Mouse (Mus musculus): ENCODE measurements around the gene Nbea. TPM values are rescaled to one million over a fixed set of nuclear protein-coding genes. Genes with fewer than 3 reads are reported as not detected.

Nbea gene
- total and polyA plus RNA-seq, 3 experiments = 0.04 to 0.27 TPM; not detected in 1

DNA sequence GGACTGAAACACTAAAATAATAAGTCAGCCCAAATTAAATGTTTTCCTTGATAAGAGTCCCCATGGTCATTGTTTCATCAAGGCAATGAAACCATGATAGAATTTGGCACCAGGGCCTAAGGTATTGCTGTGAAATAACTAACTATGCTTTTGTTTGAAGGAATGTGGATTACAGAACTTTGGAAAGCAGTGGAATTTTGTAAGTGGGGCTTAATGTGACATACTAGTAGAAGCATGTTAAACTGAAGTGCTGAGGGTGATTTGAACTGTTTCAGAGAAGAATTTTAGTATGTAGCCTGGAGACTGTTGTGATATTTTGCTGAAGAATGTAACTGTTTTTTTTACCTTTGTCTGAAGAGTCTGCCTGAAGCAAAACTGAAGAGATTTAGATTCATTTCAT, 66.9 kb downstream of the Nbea start:
- H3K9me3 ChIP-seq (replicated peaks; ENCODE audit: insufficient read depth, low read length) = no peaks in the 10 kb centered on the region
- no peaks in the 10 kb centered on the region for H3K79me2 ChIP-seq (ENCODE audit: control insufficient read depth, insufficient read depth, low read length, poor library complexity)
- no peak overlapping the region for H3K9ac ChIP-seq (ENCODE audit: control insufficient read depth, low read depth, low read length, poor library complexity, severe bottlenecking)
- TF ChIP-seq MAX (IDR thresholded peaks at IDR 0.05; ENCODE audit: low read length) (no peak), EP300 (IDR thresholded peaks at IDR 0.05; ENCODE audit: low read depth in 1 of 2, low read length in 2 of 2) (no peak), NELFE (IDR thresholded peaks at IDR 0.05; ENCODE audit: low read depth, low read length) (no peak), RCOR1 (IDR thresholded peaks at IDR 0.05; ENCODE audit: low read depth, low read length) (no peak), POLR2A (IDR thresholded peaks at IDR 0.05; ENCODE audit: control insufficient read depth in 1 of 2, insufficient read depth in 1 of 2, low read depth in 1 of 2, low read length in 2 of 2, poor library complexity in 1 of 2) (no peak), ZC3H11A (IDR thresholded peaks at IDR 0.05; ENCODE audit: low read depth, low read length) (no peak), UBTF (IDR thresholded peaks at IDR 0.05; ENCODE audit: borderline replicate concordance, insufficient read depth, low read depth, low read length) (no peak), ZKSCAN1 (IDR thresholded peaks at IDR 0.05; ENCODE audit: low read depth, low read length) (no peak), HCFC1 (IDR thresholded peaks at IDR 0.05; ENCODE audit: low read depth, low read length) (no peak), ZNF384 (IDR thresholded peaks at IDR 0.05; ENCODE audit: low read depth, low read length) (no peak), MEF2A (IDR thresholded peaks at IDR 0.05; ENCODE audit: extremely low read depth, insufficient replicate concordance, low read depth, low read length, poor library complexity, severe bottlenecking) (no peak), SIN3A (IDR thresholded peaks at IDR 0.05; ENCODE audit: low read length) (no peak), TCF12 (IDR thresholded peaks at IDR 0.05; ENCODE audit: low read depth, low read length) (no peak), ETS1 (IDR thresholded peaks at IDR 0.05; ENCODE audit: low read depth, low read length) (no peak), MAFK (IDR thresholded peaks at IDR 0.05; ENCODE audit: borderline replicate concordance, low read depth, low read length) (no peak), POLR2AphosphoS5 (IDR thresholded peaks at IDR 0.05; ENCODE audit: borderline replicate concordance, low read depth, low read length) (no peak), CHD2 (IDR thresholded peaks at IDR 0.05; ENCODE audit: low read length) (no peak), CHD1 (IDR thresholded peaks at IDR 0.05; ENCODE audit: low read depth, low read length) (no peak)
- H3K27me3 ChIP-seq (ENCODE audit: control insufficient read depth in 1 of 2, insufficient read depth in 2 of 2, low read length in 2 of 2) = peaks cover 3 to 6% of the 10 kb centered on the region in 2 experiments; a peak in 3 of 4 replicates
- H3K4me1 ChIP-seq (ENCODE audit: control insufficient read depth in 1 of 2, insufficient read depth in 2 of 2, low read length in 2 of 2) = no peaks in the 10 kb centered on the region
- no peak overlapping the region for H3K27ac ChIP-seq (ENCODE audit: control insufficient read depth, low read depth, low read length)
- no peak overlapping the region for H3K4me3 ChIP-seq (ENCODE audit: control insufficient read depth in 1 of 2, insufficient read depth in 1 of 2, low read depth in 2 of 2, low read length in 2 of 2)
- H3K36me3 ChIP-seq (ENCODE audit: control insufficient read depth in 1 of 2, insufficient read depth in 2 of 2, low read length in 2 of 2) = no peaks in the 10 kb centered on the region
- DNase-seq (ENCODE audit: low read depth, low spot score) = no peak

DNA sequence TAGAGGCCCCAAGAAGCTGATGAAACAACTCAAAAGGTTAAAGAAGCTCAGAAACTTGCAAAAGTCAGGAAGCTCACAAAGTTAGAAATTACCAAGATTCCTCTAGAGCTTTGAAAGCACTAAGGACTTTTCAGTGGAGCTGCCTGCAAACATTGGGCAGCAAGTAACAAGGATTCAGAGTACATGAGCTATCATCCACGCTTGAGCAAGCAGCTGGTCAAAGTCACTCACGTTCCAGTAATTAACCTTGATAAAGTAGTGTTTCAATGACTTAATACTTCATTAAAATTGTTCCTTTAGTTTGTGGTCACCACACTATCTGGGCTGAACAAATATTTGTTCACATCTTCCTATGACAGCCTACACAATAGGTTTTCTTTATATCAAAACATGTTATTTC, 75.4 kb downstream of the Nbea start:
- no peaks in the 10 kb centered on the region for H3K4me1 ChIP-seq (ENCODE audit: control insufficient read depth in 1 of 2, insufficient read depth in 2 of 2, low read length in 2 of 2)
- H3K4me3 ChIP-seq (ENCODE audit: control insufficient read depth in 1 of 2, insufficient read depth in 1 of 2, low read depth in 2 of 2, low read length in 2 of 2) = no peak overlapping the region
- TF ChIP-seq UBTF (IDR thresholded peaks at IDR 0.05; ENCODE audit: borderline replicate concordance, insufficient read depth, low read depth, low read length) (no peak), ZC3H11A (IDR thresholded peaks at IDR 0.05; ENCODE audit: low read depth, low read length) (no peak), POLR2AphosphoS2 (IDR thresholded peaks at IDR 0.05; ENCODE audit: low read length) (no peak), USF2 (IDR thresholded peaks at IDR 0.05; ENCODE audit: borderline replicate concordance in 1 of 2, insufficient read depth in 1 of 2, low read depth in 1 of 2, low read length in 2 of 2) (no peak), ZNF384 (IDR thresholded peaks at IDR 0.05; ENCODE audit: low read depth, low read length) (no peak), JUND (IDR thresholded peaks at IDR 0.05; ENCODE audit: low read depth, low read length) (no peak), MYC (IDR thresholded peaks at IDR 0.05; ENCODE audit: low read depth, low read length) (no peak), MAZ (IDR thresholded peaks at IDR 0.05; ENCODE audit: low read depth, low read length) (no peak), SMC3 (IDR thresholded peaks at IDR 0.05; ENCODE audit: low read depth, low read length) (no peak), ZMIZ1 (IDR thresholded peaks at IDR 0.05; ENCODE audit: low read depth, low read length) (no peak), MAX (IDR thresholded peaks at IDR 0.05; ENCODE audit: low read length) (no peak), ELF1 (IDR thresholded peaks at IDR 0.05; ENCODE audit: low read depth, low read length) (no peak), MEF2A (IDR thresholded peaks at IDR 0.05; ENCODE audit: extremely low read depth, insufficient replicate concordance, low read depth, low read length, poor library complexity, severe bottlenecking) (no peak), TBP (IDR thresholded peaks at IDR 0.05; ENCODE audit: low read depth, low read length) (no peak), GATA1 (IDR thresholded peaks at IDR 0.05; ENCODE audit: low read depth, low read length) (no peak), ETS1 (IDR thresholded peaks at IDR 0.05; ENCODE audit: low read depth, low read length) (no peak), GABPA (IDR thresholded peaks at IDR 0.05; ENCODE audit: low read depth, low read length) (no peak), CHD1 (IDR thresholded peaks at IDR 0.05; ENCODE audit: low read depth, low read length) (no peak), KAT2A (conservative IDR thresholded peaks at IDR 0.05; ENCODE audit: low read depth, low read length) (no peak)
- H3K27me3 ChIP-seq (ENCODE audit: control insufficient read depth in 1 of 2, insufficient read depth in 2 of 2, low read length in 2 of 2) = peaks cover 0 to 6% of the 10 kb centered on the region in 2 experiments; a peak in 3 of 4 replicates
- no peak for DNase-seq (ENCODE audit: low read depth, low spot score)
- H3K79me2 ChIP-seq (ENCODE audit: control insufficient read depth, insufficient read depth, low read length, poor library complexity) = no peaks in the 10 kb centered on the region
- no peaks in the 10 kb centered on the region for H3K36me3 ChIP-seq (ENCODE audit: control insufficient read depth in 1 of 2, insufficient read depth in 2 of 2, low read length in 2 of 2)
- no peak overlapping the region for H3K9ac ChIP-seq (ENCODE audit: control insufficient read depth, low read depth, low read length, poor library complexity, severe bottlenecking)
- H3K9me3 ChIP-seq (replicated peaks; ENCODE audit: insufficient read depth, low read length) = no peaks in the 10 kb centered on the region
- no peak overlapping the region for H3K27ac ChIP-seq (ENCODE audit: control insufficient read depth, low read depth, low read length)
